Mouse (Mus musculus) bone marrow macrophage, adult 2 months (primary cell): ENCODE data around the gene Pold4. TPM values are rescaled to one million over a fixed set of nuclear protein-coding genes. Genes with fewer than 3 reads are reported as not detected.

ENCODE experiments used
- H3K27ac ChIP-seq: 2 replicates; pipeline ENCODE4 v1.5.1; 2012; ENCODE audit warnings: low read depth, low read length; ENCODE audit not compliant: insufficient read depth
- H3K4me1 ChIP-seq: 2 replicates; pipeline ENCODE4 v1.6.1; 2012; ENCODE audit warnings: low read length; ENCODE audit not compliant: control insufficient read depth, insufficient read depth
- H3K4me3 ChIP-seq: 2 replicates; pipeline ENCODE4 v1.5.1; 2012; ENCODE audit warnings: mild to moderate bottlenecking, low read length, moderate library complexity; ENCODE audit not compliant: insufficient read depth
- CTCF ChIP-seq: IDR thresholded peaks from 2 replicates; pipeline ENCODE4 v1.5.1; 2012; ENCODE audit warnings: low read depth, mild to moderate bottlenecking, low read length, moderate library complexity
- POLR2A ChIP-seq: IDR thresholded peaks from 2 replicates; pipeline ENCODE4 v1.6.1; 2012; ENCODE audit warnings: mild to moderate bottlenecking, low read depth, low read length, borderline replicate concordance
- polyA plus RNA-seq: library from polyadenylated mRNA; stranded (reverse); fragments of >200 nt; gene quantifications from 2 replicates; pipeline ENCODE4 v1.2.4, GENCODE M21; 2012; ENCODE audit not compliant: missing spikeins, insufficient read depth, insufficient read length

Pold4 gene
- 77.5 and 93.5 TPM in 2 replicates for polyA plus RNA-seq

DNA sequence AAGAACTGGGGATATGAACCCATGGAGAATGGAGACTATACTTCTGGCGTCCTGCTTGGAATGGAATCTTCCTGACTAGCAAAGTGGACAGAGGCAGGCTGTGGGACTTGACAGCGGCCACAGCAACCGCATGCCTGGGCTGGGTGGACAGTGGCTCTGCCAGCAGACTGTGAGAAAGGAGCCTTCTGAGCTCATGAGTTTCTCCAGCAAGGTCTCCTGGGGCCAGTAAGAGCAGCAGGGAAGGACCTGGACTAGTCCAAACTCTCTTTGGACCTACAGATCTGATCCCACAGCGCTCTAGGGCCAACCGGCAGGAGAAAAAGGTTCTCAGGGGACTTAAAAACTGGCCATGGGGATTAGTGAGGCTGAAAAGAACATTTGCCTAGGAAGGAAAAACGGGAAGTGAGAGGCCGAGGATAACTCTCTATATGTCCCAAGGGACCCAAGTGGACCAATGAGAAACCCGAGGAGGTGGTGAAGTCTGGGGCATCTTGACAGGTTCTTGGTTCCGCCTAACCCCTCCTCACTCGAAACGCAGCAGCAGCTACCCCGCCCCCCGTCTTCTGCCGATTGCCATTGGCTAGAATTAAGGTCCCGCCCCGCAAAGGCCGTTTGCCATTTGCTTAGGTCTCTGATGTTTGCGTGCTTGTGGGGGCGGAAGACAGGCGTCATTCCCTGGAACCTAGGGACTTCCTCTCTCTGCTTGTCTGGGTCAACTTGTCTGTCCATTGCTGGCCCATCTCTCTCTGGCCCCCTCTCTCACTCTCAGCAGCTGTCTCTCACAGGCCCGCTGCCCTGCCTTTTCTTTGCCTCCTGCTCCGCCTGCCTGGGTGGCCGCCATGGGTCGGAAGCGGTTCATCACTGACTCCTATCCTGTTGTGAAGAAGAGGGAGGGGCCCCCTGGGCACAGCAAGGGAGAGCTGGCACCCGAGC is at the start of gene Pold4:
Gene Pold4, plus strand, starts transcription at position 647 of the 933 bp plus-strand sequence.
- TF ChIP-seq POLR2A (no peak; the same call in 1 of the 2 replicates), CTCF (no peak)
- H3K4me3 ChIP-seq = peak within 1 kb of the TSS; percentile 56
- H3K27ac ChIP-seq = peak within 1 kb of the TSS; percentile 94
- H3K4me1 ChIP-seq = peaks cover 24% of the 10 kb centered on the region

DNA sequence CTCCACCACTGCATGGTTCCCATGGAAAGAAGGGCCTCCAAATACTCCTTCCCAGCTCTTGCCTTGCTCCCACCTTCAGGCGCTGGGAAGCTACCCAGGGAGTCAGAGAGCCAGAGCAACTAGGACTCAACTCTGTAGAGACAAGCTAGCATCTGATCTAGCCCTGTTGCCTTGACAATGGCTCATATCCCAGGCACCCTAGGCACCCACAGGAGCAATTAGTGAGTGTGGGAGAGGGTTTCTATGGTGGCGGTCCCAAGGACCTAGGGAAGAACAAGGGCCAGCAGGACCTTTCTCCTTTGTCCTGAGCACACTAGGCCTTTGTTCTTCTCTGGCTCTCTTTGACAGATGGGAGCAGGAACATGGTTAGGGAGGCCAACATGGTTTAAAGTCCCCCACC is 48.0 kb upstream of the Pold4 start:
- Histone ChIP-seq H3K4me1 (peaks cover 6% of the 10 kb centered on the region), H3K4me3 (no peak overlapping the region), H3K27ac (no peak overlapping the region)
- no peak for TF ChIP-seq CTCF
- TF ChIP-seq POLR2A = no peak

DNA sequence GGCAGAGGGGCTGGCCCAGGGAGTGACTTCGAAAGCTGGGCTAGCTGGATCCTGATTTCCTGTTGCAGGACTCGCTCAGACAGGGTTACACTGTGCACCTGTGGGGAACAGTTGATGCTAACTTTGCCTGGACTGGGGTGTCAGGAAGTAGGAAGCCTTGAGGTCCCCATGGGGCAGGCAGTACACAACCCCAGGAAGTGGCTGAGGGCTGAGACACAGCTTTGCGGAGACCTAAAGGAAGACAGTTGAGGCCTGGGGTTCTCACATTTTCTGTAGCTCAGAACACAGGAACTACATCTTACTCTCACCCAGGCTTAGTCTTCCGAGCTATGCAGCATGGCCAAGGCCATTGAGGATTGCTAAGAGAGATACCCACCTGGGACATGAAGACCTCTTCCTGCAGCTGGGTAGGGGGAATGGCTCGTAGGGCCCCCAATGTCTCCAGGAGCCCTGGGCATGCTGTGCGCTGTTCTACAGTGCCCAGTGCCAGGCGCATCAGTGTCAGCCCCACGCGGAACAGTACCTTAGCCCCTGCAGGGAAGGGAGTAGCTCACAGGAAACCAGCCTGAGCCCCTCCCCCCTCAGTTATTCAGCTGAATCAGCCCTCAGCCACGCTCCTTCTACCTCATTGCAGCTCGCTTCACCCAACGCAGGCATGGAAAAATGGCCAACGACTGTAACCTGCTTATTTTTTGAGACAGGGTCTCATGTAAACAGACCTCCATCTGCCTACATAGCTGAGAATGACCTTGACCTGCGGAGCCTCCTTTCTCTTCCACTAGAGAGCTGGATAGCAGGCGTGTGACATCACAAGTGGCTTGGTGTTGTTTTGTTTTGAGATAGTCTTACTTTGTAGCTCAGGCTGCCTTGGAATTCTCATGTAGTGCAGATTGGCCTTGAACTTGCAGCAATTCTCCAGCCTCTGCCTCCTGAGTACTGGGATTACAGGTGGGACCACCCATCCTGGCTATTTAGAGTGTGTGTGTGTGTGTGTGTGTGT is 46.4 kb upstream of the Pold4 start:
- Histone ChIP-seq H3K4me1 (peaks cover 6% of the 10 kb centered on the region), H3K27ac (no peak overlapping the region), H3K4me3 (no peak overlapping the region)
- TF ChIP-seq POLR2A (no peak), CTCF (no peak)

DNA sequence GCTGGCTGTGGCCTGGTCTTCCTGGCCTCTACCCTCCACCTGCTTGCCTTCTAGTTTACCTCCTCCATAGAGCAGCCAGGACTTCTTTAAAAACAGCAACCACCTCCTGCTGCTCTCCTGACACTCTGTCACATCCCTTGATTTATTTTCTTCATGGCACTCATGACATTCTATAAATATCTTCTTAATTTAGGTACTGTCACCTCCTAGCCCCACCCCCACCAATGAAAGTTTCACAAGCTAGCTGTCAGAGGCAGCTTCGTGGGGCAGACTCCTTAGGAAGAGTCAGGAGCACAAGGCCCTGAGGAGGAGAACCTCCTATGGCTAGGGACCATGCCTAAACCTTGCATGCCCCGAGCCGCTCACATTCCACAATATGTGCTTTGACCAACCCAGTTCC is 44.4 kb upstream of the Pold4 start:
- Histone ChIP-seq H3K4me1 (peaks cover 8% of the 10 kb centered on the region), H3K27ac (no peak overlapping the region), H3K4me3 (no peak overlapping the region)
- TF ChIP-seq POLR2A (no peak), CTCF (no peak)

DNA sequence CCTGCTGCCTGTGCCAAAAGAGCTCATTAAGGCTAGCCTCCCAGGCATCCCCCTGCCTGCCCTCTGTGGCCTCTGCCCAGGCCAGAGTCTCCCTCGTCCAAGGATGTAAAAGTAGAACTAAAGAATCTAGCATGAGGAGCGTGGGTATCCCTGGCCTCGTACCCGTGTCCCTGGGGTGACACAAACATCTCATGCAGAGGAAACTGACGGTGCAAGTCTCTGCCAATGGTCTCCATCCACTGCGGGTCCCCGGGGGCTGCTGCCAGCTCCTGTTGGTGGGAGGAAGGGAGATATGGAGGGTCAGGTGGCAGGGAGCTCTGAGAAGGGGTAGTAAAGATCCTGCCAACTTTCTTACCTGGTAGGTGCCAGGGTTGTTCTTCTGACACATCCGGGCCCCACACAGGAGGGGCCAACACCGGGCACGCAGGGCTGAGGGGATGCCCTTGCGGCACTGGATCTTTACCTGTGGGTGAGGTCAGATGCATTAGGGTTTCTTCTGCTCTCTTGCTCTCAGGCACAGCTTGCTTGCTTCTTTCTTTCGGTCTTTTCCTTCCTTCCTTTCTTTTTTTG is 42.6 kb upstream of the Pold4 start:
- peaks cover 19% of the 10 kb centered on the region for H3K4me1 ChIP-seq
- H3K27ac ChIP-seq = no peak overlapping the region
- TF ChIP-seq POLR2A (no peak), CTCF (no peak)
- H3K4me3 ChIP-seq = no peak overlapping the region

DNA sequence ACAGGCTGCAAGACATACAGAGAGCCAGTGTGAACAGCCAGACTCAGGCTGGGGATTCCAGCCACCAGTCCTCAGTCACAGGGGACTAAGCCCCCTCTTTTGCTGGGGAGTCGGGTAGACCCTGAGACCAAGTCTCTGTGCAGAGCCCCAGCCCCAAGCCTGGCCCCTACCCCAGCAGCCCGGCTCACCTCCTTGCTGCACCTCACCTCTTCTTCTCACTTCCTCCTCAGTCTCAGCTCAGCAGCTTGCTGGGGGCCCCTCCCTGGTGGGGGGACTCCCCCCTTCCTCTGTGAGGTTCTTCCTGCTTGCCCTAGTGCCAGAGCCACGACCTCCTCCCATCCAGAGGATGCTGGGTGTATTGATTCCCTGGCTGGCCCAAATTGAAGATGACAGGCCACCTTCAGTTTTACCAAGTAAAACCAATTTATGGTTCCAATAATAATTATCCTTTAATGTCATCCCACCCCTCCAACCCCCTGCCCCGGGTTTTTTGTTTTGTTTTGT is 40.8 kb upstream of the Pold4 start, which contains the start of gene Tbc1d10c:
Gene Tbc1d10c, minus strand, starts transcription at position 454 of the 504 bp plus-strand sequence.
- Histone ChIP-seq H3K4me3 (peak within 1 kb of the TSS; percentile 96), H3K4me1 (peaks cover 21% of the 10 kb centered on the region), H3K27ac (peak within 1 kb of the TSS; percentile 82)
- TF ChIP-seq CTCF (no peak), POLR2A (no peak)

DNA sequence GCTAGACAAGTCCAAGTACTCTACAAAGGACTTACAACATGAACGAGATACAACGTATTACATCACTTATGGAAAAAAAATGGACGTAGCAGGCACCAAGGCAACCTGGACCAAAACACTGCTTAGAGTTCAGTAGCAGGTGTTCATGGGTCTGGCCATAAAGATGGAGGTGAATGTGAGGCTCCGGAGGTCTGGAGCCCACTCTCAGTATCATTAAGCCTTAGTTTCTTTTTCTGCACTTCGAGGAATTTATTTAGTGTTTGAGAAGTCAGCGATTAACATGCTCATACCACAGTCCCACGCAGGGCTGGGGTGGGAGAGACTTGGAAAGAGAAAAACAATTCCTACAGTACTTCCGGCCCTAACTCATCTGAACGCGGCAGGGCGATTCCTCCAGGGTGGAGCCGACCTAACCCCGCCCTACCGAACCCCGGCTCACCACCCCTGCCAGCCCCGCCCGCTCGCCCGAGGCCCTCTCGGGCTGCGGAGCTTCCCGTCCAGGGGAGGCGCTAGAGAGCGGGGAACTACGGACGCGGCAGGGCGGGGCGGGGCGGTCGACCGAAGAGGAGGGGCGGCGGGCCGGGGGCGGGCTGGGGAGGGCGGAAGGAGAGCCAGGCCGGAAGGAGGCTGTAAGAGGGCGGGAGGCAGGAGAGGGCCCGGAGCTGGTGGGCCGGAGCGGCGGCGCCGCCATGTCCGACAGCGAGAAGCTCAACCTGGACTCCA is 40.0 kb upstream of the Pold4 start, which contains the start of gene Ppp1ca:
Gene Ppp1ca, plus strand, starts transcription at position 538 of the 723 bp plus-strand sequence.
- peak within 1 kb of the TSS; percentile 82 for H3K27ac ChIP-seq
- H3K4me3 ChIP-seq = peak within 1 kb of the TSS; percentile 96
- peaks cover 21% of the 10 kb centered on the region for H3K4me1 ChIP-seq
- TF ChIP-seq POLR2A (peak; percentile 87; the same call in 1 of the 2 replicates), CTCF (no peak)

DNA sequence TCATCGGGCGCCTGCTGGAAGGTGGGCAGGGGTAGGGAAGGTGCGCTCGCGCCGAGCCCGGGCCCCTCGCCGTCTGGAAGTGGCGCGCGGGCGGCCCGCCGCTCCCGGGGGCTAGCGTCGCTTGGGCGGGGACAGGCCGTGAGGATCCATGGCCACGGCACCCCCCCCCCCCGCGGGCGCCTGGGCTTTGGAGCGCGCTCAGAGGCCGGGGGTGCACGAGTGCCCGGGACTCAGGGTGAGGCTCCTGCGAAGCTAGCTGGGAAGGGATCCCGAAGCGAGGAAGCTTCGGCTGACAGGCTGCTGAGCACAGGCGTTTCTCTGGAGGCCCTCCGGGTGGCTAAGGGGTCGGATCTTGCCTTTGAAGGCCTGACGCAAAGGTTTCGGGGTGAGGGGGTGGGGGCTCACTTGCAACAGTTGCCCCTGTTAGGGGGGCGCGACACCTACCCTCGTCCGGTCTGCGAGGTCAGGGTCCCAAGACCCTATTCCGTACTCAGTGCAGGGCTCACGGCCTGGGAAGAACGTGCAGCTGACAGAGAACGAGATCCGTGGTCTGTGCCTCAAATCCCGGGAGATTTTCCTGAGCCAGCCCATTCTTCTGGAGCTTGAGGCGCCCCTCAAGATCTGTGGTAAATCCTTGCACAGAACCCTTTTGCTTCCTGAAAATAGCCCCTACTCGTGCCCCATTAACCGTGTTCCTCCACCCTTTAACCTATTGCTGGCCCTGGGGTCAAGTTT is 39.3 kb upstream of the Pold4 start:
- Histone ChIP-seq H3K4me3 (peak overlapping the region; percentile 96), H3K27ac (peak overlapping the region; percentile 67), H3K4me1 (peaks cover 21% of the 10 kb centered on the region)
- TF ChIP-seq CTCF (no peak), POLR2A (no peak)
